Mouse (Mus musculus) spleen, postnatal 14 days (tissue): Measurements from ENCODE around the gene Rfx7.

ENCODE experiments used
- DNase-seq, 2 experiments: peaks; one replicate each; pipeline ENCODE4 v3.0.0; 2021 to 2022; ENCODE audit warnings: low spot score in 2 of 2

Gene Rfx7

GRCm38 (mm10) chr9:72531996-72532380 lies at the start of gene Rfx7:
Rfx7 (plus strand) TSS chr9:72532240.
- DNase-seq, result peak; percentile 46 to 67

GRCm38 (mm10) chr9:72488523-72488922 lies 43.5 kb upstream of the Rfx7 start:
- DNase-seq, result no peak

- no peak for DNase-seq
These were observed 42.9 kb upstream of the Rfx7 start for GRCm38 (mm10) chr9:72489131-72489530.

- peak; percentile 88 to 95 for DNase-seq
These were observed 40.4 kb upstream of the Rfx7 start for GRCm38 (mm10) chr9:72491559-72492193.

GRCm38 (mm10) chr9:72492194-72492565 lies 39.9 kb upstream of the Rfx7 start, which contains the start of gene Tex9:
Tex9 (minus strand) TSS chr9:72492212.
- no peak for DNase-seq

GRCm38 (mm10) chr9:72493465-72493864 lies 38.6 kb upstream of the Rfx7 start:
- DNase-seq, result peak in 1 of 2 experiments; percentile 22

- no peak for DNase-seq
These were observed 37.9 kb upstream of the Rfx7 start for GRCm38 (mm10) chr9:72493984-72494685.

GRCm38 (mm10) chr9:72496691-72497090 lies 35.3 kb upstream of the Rfx7 start:
- DNase-seq, result no peak

GRCm38 (mm10) chr9:72497171-72497570 lies 34.9 kb upstream of the Rfx7 start:
- DNase-seq, result no peak

- DNase-seq, result no peak
These were observed 19.6 kb upstream of the Rfx7 start for GRCm38 (mm10) chr9:72512229-72512981.

- DNase-seq, result no peak
These were observed 16.7 kb upstream of the Rfx7 start for GRCm38 (mm10) chr9:72515366-72515765.

- DNase-seq, result no peak
These were observed 12.8 kb upstream of the Rfx7 start for GRCm38 (mm10) chr9:72519246-72519645.

GRCm38 (mm10) chr9:72520849-72521248 lies 11.2 kb upstream of the Rfx7 start:
- DNase-seq, result no peak

GRCm38 (mm10) chr9:72526091-72526490 lies 5.9 kb upstream of the Rfx7 start:
- no peak for DNase-seq

- peak; percentile 79 to 87 for DNase-seq
These were observed 1.8 kb upstream of the Rfx7 start for GRCm38 (mm10) chr9:72530237-72530636.

GRCm38 (mm10) chr9:72530824-72531223 lies 1.2 kb upstream of the Rfx7 start:
- no peak for DNase-seq

- peak; percentile 59 to 70 for DNase-seq
These were observed 597 bp upstream of the Rfx7 start for GRCm38 (mm10) chr9:72531291-72531995.

GRCm38 (mm10) chr9:72532381-72533088 lies 495 bp downstream of the Rfx7 start:
- peak; percentile 41 for DNase-seq

GRCm38 (mm10) chr9:72533089-72533415 lies 1.0 kb downstream of the Rfx7 start:
- no peak for DNase-seq

GRCm38 (mm10) chr9:72534985-72535384 lies 2.9 kb downstream of the Rfx7 start:
- DNase-seq, result no peak

- no peak for DNase-seq
These were observed 3.4 kb downstream of the Rfx7 start for GRCm38 (mm10) chr9:72535394-72535793.

- no peak for DNase-seq
These were observed 5.0 kb downstream of the Rfx7 start for GRCm38 (mm10) chr9:72537086-72537485.
